Mouse (Mus musculus) liver, postnatal 0 days (tissue): ENCODE measurements at regions not wholly inside any gene's neighbourhood (a gene's known extent, or its start where the extent isn't known, plus 50 kb on each side); places are given as distances from the start of the nearest gene placed in this dataset.

ENCODE experiments used
- ATAC-seq: fragments of 200-750 bp; cut with Nextera tagmentation; 2 replicates; pipeline ENCODE4 v1.8.0; 2017; ENCODE audit warnings: mild to moderate bottlenecking, moderate library complexity
- DNase-seq: peaks from one replicate; pipeline ENCODE4 v3.0.0-alpha.2; 2016
- H3K27ac ChIP-seq: fragments of 300-500 bp; sonication (generic); 2 replicates; pipeline ENCODE4 v1.5.1; 2014; ENCODE audit warnings: antibody characterized with exemption, moderate library complexity, mild to moderate bottlenecking, low read depth
- H3K27me3 ChIP-seq: fragments of 300-500 bp; sonication (generic); 2 replicates; pipeline ENCODE4 v1.6.1; 2014; ENCODE audit warnings: low read length, control low read depth, mixed read lengths; ENCODE audit not compliant: insufficient read depth
- H3K36me3 ChIP-seq: fragments of 300-500 bp; sonication (generic); replicated peaks from 2 replicates; pipeline ENCODE4 v1.6.1; 2014; ENCODE audit warnings: mild to moderate bottlenecking, control low read depth, low read length, moderate library complexity, mixed read lengths; ENCODE audit not compliant: insufficient read depth
- H3K4me1 ChIP-seq: fragments of 300-500 bp; sonication (generic); 2 replicates; pipeline ENCODE4 v1.6.1; 2014; ENCODE audit warnings: antibody characterized with exemption, mild to moderate bottlenecking, control low read depth; ENCODE audit not compliant: insufficient read depth
- H3K4me2 ChIP-seq: fragments of 300-500 bp; sonication (generic); 2 replicates; pipeline ENCODE4 v1.6.1; 2014; ENCODE audit warnings: low read depth, mild to moderate bottlenecking, low read length, moderate library complexity, mixed read lengths
- H3K4me3 ChIP-seq: fragments of 300-500 bp; sonication (generic); 2 replicates; pipeline ENCODE4 v1.5.1; 2014; ENCODE audit warnings: low read depth, low read length
- H3K9ac ChIP-seq: fragments of 300-500 bp; sonication (generic); replicated peaks from 2 replicates; pipeline ENCODE4 v1.6.1; 2014; ENCODE audit warnings: mild to moderate bottlenecking, moderate library complexity
- H3K9me3 ChIP-seq: fragments of 300-500 bp; sonication (generic); 2 replicates; pipeline ENCODE4 v1.6.1; 2016; ENCODE audit warnings: mild to moderate bottlenecking, control low read depth, low read length, mixed read lengths
- CTCF ChIP-seq: sonication (generic); IDR thresholded peaks from 2 replicates; pipeline ENCODE4 v1.5.1; 2016; ENCODE audit warnings: antibody characterized with exemption, low read depth
- EP300 ChIP-seq: IDR thresholded peaks from 2 replicates; pipeline ENCODE4 v1.6.1; 2016; ENCODE audit warnings: antibody characterized with exemption, low read depth, mild to moderate bottlenecking
- whole genome bisulfite sequencing: fragments of 180-500 bp; shearing (Covaris S2); extraction: QIAGEN DNeasy Blood & Tissue Kit; methylation state at CpG from one replicate; pipeline ENCODE4 v1.1.7; 2014; ENCODE audit not compliant: insufficient replicate concordance; 5-methylcytosine and 5-hydroxymethylcytosine counted together

GRCm38 (mm10) chr3:21833111-21833510, 243.3 kb upstream of the Tbl1xr1 start:
- Histone ChIP-seq H3K9me3 (no peaks in the 10 kb centered on the region), H3K4me2 (no peak overlapping the region), H3K4me1 (no peaks in the 10 kb centered on the region), H3K9ac (no peak overlapping the region), H3K27ac (no peak overlapping the region), H3K36me3 (no peaks in the 10 kb centered on the region), H3K27me3 (no peaks in the 10 kb centered on the region), H3K4me3 (no peak overlapping the region)
- WGBS = 92% methylated on average over 12 of the region's 12 CpGs
- no peak for DNase-seq
- TF ChIP-seq CTCF (no peak), EP300 (no peak)
- ATAC-seq = no peak

GRCm38 (mm10) chr3:21835526-21835925, 240.9 kb upstream of the Tbl1xr1 start:
- Histone ChIP-seq H3K27me3 (no peaks in the 10 kb centered on the region), H3K27ac (no peak overlapping the region), H3K36me3 (no peaks in the 10 kb centered on the region), H3K4me2 (no peak overlapping the region), H3K9ac (no peak overlapping the region), H3K4me3 (no peak overlapping the region), H3K9me3 (no peaks in the 10 kb centered on the region), H3K4me1 (no peaks in the 10 kb centered on the region)
- DNase-seq = no peak
- TF ChIP-seq CTCF (no peak), EP300 (no peak)
- ATAC-seq = no peak
- 79% methylated on average over 1 of the region's 1 CpGs for WGBS

- H3K4me3 ChIP-seq = no peak overlapping the region
Observed at GRCm38 (mm10) chr3:21837297-21837946, 239.0 kb upstream of the Tbl1xr1 start.

GRCm38 (mm10) chr3:21840751-21841488, 235.5 kb upstream of the Tbl1xr1 start:
- DNase-seq = no peak
- Histone ChIP-seq H3K9ac (no peak overlapping the region), H3K9me3 (no peaks in the 10 kb centered on the region), H3K4me2 (no peak overlapping the region), H3K4me3 (no peak overlapping the region), H3K27ac (no peak overlapping the region), H3K36me3 (no peaks in the 10 kb centered on the region), H3K27me3 (no peaks in the 10 kb centered on the region), H3K4me1 (no peaks in the 10 kb centered on the region)
- ATAC-seq = no peak
- WGBS = 27% methylated on average over 5 of the region's 5 CpGs
- TF ChIP-seq EP300 = no peak

More at GRCm38 (mm10) chr3:21837297-21837946, 239.0 kb upstream of the Tbl1xr1 start:
- H3K9me3 ChIP-seq = no peaks in the 10 kb centered on the region
- ATAC-seq (no peak), DNase-seq (no peak)
- no peak overlapping the region for H3K9ac ChIP-seq
- no peak overlapping the region for H3K4me2 ChIP-seq
- H3K36me3 ChIP-seq = no peaks in the 10 kb centered on the region
- H3K27ac ChIP-seq = no peak overlapping the region
- H3K4me1 ChIP-seq = no peaks in the 10 kb centered on the region
- H3K27me3 ChIP-seq = no peaks in the 10 kb centered on the region
- 48% methylated on average over 4 of the region's 4 CpGs for WGBS
- TF ChIP-seq EP300 = no peak
- TF ChIP-seq CTCF = no peak

GRCm38 (mm10) chr3:21841506-21841905, 234.9 kb upstream of the Tbl1xr1 start:
- H3K9ac ChIP-seq = no peak overlapping the region
- H3K4me1 ChIP-seq = no peaks in the 10 kb centered on the region
- H3K27ac ChIP-seq = no peak overlapping the region
- H3K36me3 ChIP-seq = no peaks in the 10 kb centered on the region
- WGBS = 54% methylated on average over 1 of the region's 1 CpGs
- TF ChIP-seq CTCF = no peak
- no peak for TF ChIP-seq EP300
- no peaks in the 10 kb centered on the region for H3K27me3 ChIP-seq
- DNase-seq (no peak), ATAC-seq (no peak)
- H3K9me3 ChIP-seq = no peaks in the 10 kb centered on the region
- H3K4me2 ChIP-seq = no peak overlapping the region
- H3K4me3 ChIP-seq = no peak overlapping the region

- Histone ChIP-seq H3K9ac (no peak overlapping the region), H3K27ac (no peak overlapping the region), H3K4me3 (no peak overlapping the region), H3K27me3 (no peaks in the 10 kb centered on the region), H3K4me1 (no peaks in the 10 kb centered on the region), H3K4me2 (no peak overlapping the region), H3K9me3 (no peaks in the 10 kb centered on the region), H3K36me3 (no peaks in the 10 kb centered on the region)
- DNase-seq (no peak), ATAC-seq (no peak)
- WGBS = 59% methylated on average over 10 of the region's 10 CpGs
- TF ChIP-seq EP300 (no peak), CTCF (no peak)
Observed at GRCm38 (mm10) chr3:21842545-21843291, 233.7 kb upstream of the Tbl1xr1 start.
